Comparison of ENCODE assay signal across 23 mouse cellular contexts in genomic region chr7:121111762-121112161, GRCm38 (mm10). TPM values are rescaled to one million over a fixed set of nuclear protein-coding genes. Genes with fewer than 3 reads are reported as not detected.
DNase-seq lines count a peak whose midpoint lies in the region; ATAC-seq lines count a peak whose summit lies in the region.
"Had no signal": no experiment of that assay in that cellular context is flagged by ENCODE, and none has a peak within 500 bp of the region (broad histone marks: within the 10 kb centered on the region; RNA-seq: fewer than 3 reads in every experiment).

No protein-coding gene starts in this region.

- peak overlapping the region; percentile 57 for H3K27ac ChIP-seq in heart, embryonic 15.5 days
- no peak overlapping the region for H3K27ac ChIP-seq in liver, embryonic 12.5 days
- no peak overlapping the region for H3K27ac ChIP-seq in liver, embryonic 13.5 days
- H3K27ac ChIP-seq: forebrain, embryonic 10.5 days; hindbrain, embryonic 12.5 days; midbrain, embryonic 13.5 days had no signal

- H3K4me1 ChIP-seq in heart, embryonic 15.5 days (replicated peaks): peaks cover 15% of the 10 kb centered on the region
- H3K4me1 ChIP-seq in liver, embryonic 12.5 days: peaks cover 12% of the 10 kb centered on the region; the same call in 1 of the 2 replicates
- peaks cover 13% of the 10 kb centered on the region for H3K4me1 ChIP-seq in liver, embryonic 13.5 days (replicated peaks)
- H3K4me1 ChIP-seq: forebrain, embryonic 10.5 days; hindbrain, embryonic 12.5 days; midbrain, embryonic 13.5 days had no signal

- 52% methylated on average over 3 of the region's 3 CpGs for whole genome bisulfite sequencing in heart, embryonic 15.5 days
- WGBS in liver, embryonic 12.5 days (ENCODE audit: insufficient replicate concordance): 34% methylated on average over 3 of the region's 3 CpGs
- 17% methylated on average over 3 of the region's 3 CpGs for WGBS in liver, embryonic 13.5 days (ENCODE audit: insufficient replicate concordance)

- no peak overlapping the region for H3K4me3 ChIP-seq in heart, embryonic 15.5 days
- H3K4me3 ChIP-seq in liver, embryonic 12.5 days: no peak overlapping the region
- no peak overlapping the region for H3K4me3 ChIP-seq in liver, embryonic 13.5 days (replicated peaks)
- H3K4me3 ChIP-seq: forebrain, embryonic 10.5 days; hindbrain, embryonic 12.5 days; midbrain, embryonic 13.5 days had no signal

- no peaks in the 10 kb centered on the region for H3K9me3 ChIP-seq in heart, embryonic 15.5 days (replicated peaks)
- no peaks in the 10 kb centered on the region for H3K9me3 ChIP-seq in liver, embryonic 12.5 days (replicated peaks)
- H3K9me3 ChIP-seq in liver, embryonic 13.5 days (replicated peaks): no peaks in the 10 kb centered on the region
- H3K9me3 ChIP-seq: forebrain, embryonic 10.5 days; hindbrain, embryonic 12.5 days; midbrain, embryonic 13.5 days had no signal

- H3K27me3 ChIP-seq in heart, embryonic 15.5 days: no peaks in the 10 kb centered on the region
- no peaks in the 10 kb centered on the region for H3K27me3 ChIP-seq in liver, embryonic 12.5 days (replicated peaks)
- no peaks in the 10 kb centered on the region for H3K27me3 ChIP-seq in liver, embryonic 13.5 days
- H3K27me3 ChIP-seq: hindbrain, embryonic 12.5 days; midbrain, embryonic 13.5 days; Patski had no signal

- no peak overlapping the region for H3K4me2 ChIP-seq in heart, embryonic 15.5 days
- no peak overlapping the region for H3K4me2 ChIP-seq in liver, embryonic 12.5 days
- H3K4me2 ChIP-seq in liver, embryonic 13.5 days: no peak overlapping the region
- H3K4me2 ChIP-seq: hindbrain, embryonic 12.5 days; midbrain, embryonic 13.5 days had no signal

- DNase-seq in heart, postnatal 36 days: no peak
- no peak for DNase-seq in liver
- DNase-seq in liver, embryonic 13.5 days: peak; percentile 24
- DNase-seq in Muller cell, postnatal 12 days (ENCODE audit: inconsistent ontology term): no peak
- DNase-seq: adrenal gland, postnatal 36 days; cerebellum, adult 11-12 months; cerebellum, postnatal 14 days; gastrocnemius, postnatal 10 days; kidney, postnatal 10 days; lung, adult 18-20 months; lung, postnatal 14 days; right cerebral cortex, postnatal 25 days; spleen, adult 18-20 months had no signal

- H3K9ac ChIP-seq in heart, embryonic 15.5 days: no peak overlapping the region
- no peak overlapping the region for H3K9ac ChIP-seq in liver, embryonic 12.5 days
- no peak overlapping the region for H3K9ac ChIP-seq in liver, embryonic 13.5 days
- H3K9ac ChIP-seq: hindbrain, embryonic 12.5 days; midbrain, embryonic 13.5 days had no signal

- intact Hi-C loops in heart, postnatal 36 days (cut with DNase I): no loop called here

- 0 out of 2 replicates have a peak, but pooled peaks have one; percentile 16 for ATAC-seq in heart, embryonic 15.5 days (replicated peaks; ENCODE audit: insufficient number of reproducible peaks, insufficient read depth, low FRiP score, low read depth)
- ATAC-seq in liver, embryonic 12.5 days: peak; percentile 63; the same call in 1 of the 2 replicates
- peak; percentile 63; the same call in 1 of the 2 replicates for ATAC-seq in liver, embryonic 13.5 days (ENCODE audit: low read depth)
- no peak for ATAC-seq in megakaryocyte, adult 5-6 weeks (ENCODE audit: poor library complexity, severe bottlenecking)
- ATAC-seq: forebrain, embryonic 16.5 days; intestine, postnatal 0 days; midbrain, embryonic 13.5 days; Patski had no signal

- H3K36me3 ChIP-seq in heart, embryonic 15.5 days: no peaks in the 10 kb centered on the region
- no peaks in the 10 kb centered on the region for H3K36me3 ChIP-seq in liver, embryonic 12.5 days
- no peaks in the 10 kb centered on the region for H3K36me3 ChIP-seq in liver, embryonic 13.5 days
- H3K36me3 ChIP-seq: forebrain, embryonic 10.5 days; hindbrain, embryonic 12.5 days; midbrain, embryonic 13.5 days had no signal

RNA-seq across cellular contexts. Expression of gene Otoa, which starts 30.3 kb away (rescaled TPM):
- 0.19 and 0.38 TPM in 2 replicates for polyA plus RNA-seq in heart, embryonic 15.5 days (2015; fragmentation: Nextera tagmentation; extraction: Ambion mirVana)
- total RNA-seq in heart, postnatal 36 days (2021): not detected
- 0.06 TPM in 1 of 2 replicates, not detected in the other for polyA plus RNA-seq in liver, embryonic 12.5 days (2016; fragmentation: Nextera tagmentation; extraction: Ambion mirVana)
- not detected in 2 replicates for polyA plus RNA-seq in liver, embryonic 13.5 days (2015; fragmentation: Nextera tagmentation; extraction: Ambion mirVana)
- total RNA-seq in megakaryocyte, adult 5-6 weeks (2015): 0.36 and 0.42 TPM in 2 replicates
- total RNA-seq in megakaryocyte, adult 5-6 weeks (2017): 0.11 and 0.24 TPM in 2 replicates
- polyA plus RNA-seq: embryonic facial prominence, embryonic 11.5 days; forebrain, embryonic 16.5 days had no signal

RNA-seq across cellular contexts. Expression of gene Igsf6, which starts 37.4 kb away (rescaled TPM):
- polyA plus RNA-seq in heart, embryonic 15.5 days (2015; fragmentation: Nextera tagmentation; extraction: Ambion mirVana): 1.2 and 2.5 TPM in 2 replicates
- 1 to 10 TPM; 1.5 to 2.9 TPM for total RNA-seq in heart, postnatal 36 days (2021)
- 6.6 and 7.6 TPM in 2 replicates for polyA plus RNA-seq in liver, embryonic 12.5 days (2016; fragmentation: Nextera tagmentation; extraction: Ambion mirVana)
- 6.8 and 7.7 TPM in 2 replicates for polyA plus RNA-seq in liver, embryonic 13.5 days (2015; fragmentation: Nextera tagmentation; extraction: Ambion mirVana)
- total RNA-seq in megakaryocyte, adult 5-6 weeks (2015): 544 and 557 TPM in 2 replicates
- total RNA-seq in megakaryocyte, adult 5-6 weeks (2017): 478 and 480 TPM in 2 replicates
